Mouse (Mus musculus): ENCODE measurements around the gene Iqca. TPM values are rescaled to one million over a fixed set of nuclear protein-coding genes. Genes with fewer than 3 reads are reported as not detected.

Gene Iqca
- polyA plus RNA-seq, 1 experiment from 2014 or later: 0.07 TPM

Other genes starting within 250 kb of the Iqca start
- gene Gbx2, start 222.2 kb downstream of the Iqca start, polyA plus RNA-seq (2015; fragmentation: Nextera tagmentation; extraction: Ambion mirVana): 0.09 and 0.17 TPM in 2 replicates
- gene Asb18, start 138.7 kb downstream of the Iqca start, polyA plus RNA-seq (2015; fragmentation: Nextera tagmentation; extraction: Ambion mirVana): not detected in 2 replicates
- gene Ackr3, start 50.6 kb upstream of the Iqca start, polyA plus RNA-seq (2015; fragmentation: Nextera tagmentation; extraction: Ambion mirVana): 1.6 TPM in 2 replicates

Measured in thymus, postnatal 0 days (tissue).